Mouse (Mus musculus): ENCODE results near the gene Dock10. TPM values are rescaled to one million over a fixed set of nuclear protein-coding genes. Genes with fewer than 3 reads are reported as not detected.
"Not testable (repeated sequence)": the region's sequence is repeated elsewhere in the genome, so short reads cannot be mapped to it uniquely, and the experiment has no call there.

The Dock10 gene
- total and polyA plus RNA-seq, 2 experiments from 2014 or later: 1.2 to 5.2 TPM

- no peaks in the 10 kb centered on the region; the same call in 1 of the 2 replicates for H3K9me3 ChIP-seq (replicated peaks; ENCODE audit: control insufficient read depth, low read length)
- H3K27ac ChIP-seq (ENCODE audit: low read depth): no peak overlapping the region
- ATAC-seq (ENCODE audit: insufficient read depth, low read depth): no peak
- no peak for DNase-seq (ENCODE audit: low spot score)
- TF ChIP-seq CTCF (IDR thresholded peaks at IDR 0.05; ENCODE audit: low read depth) (no peak), EP300 (IDR thresholded peaks at IDR 0.05; ENCODE audit: low read depth) (no peak)
- H3K4me2 ChIP-seq (ENCODE audit: low read depth, low read length): no peak overlapping the region
- no peaks in the 10 kb centered on the region for H3K36me3 ChIP-seq (replicated peaks; ENCODE audit: control insufficient read depth, insufficient read depth, low read length)
- no peak overlapping the region for H3K9ac ChIP-seq (replicated peaks; ENCODE audit: low read depth, low read length)
- H3K27me3 ChIP-seq (ENCODE audit: control insufficient read depth, insufficient read depth, low read length): no peaks in the 10 kb centered on the region
- H3K4me1 ChIP-seq (ENCODE audit: control insufficient read depth, insufficient read depth): no peaks in the 10 kb centered on the region
- 18% methylated on average over 2 of the region's 2 CpGs for WGBS
- no peak overlapping the region for H3K4me3 ChIP-seq (ENCODE audit: low read depth, low read length)
These were observed 2.3 kb downstream of the Dock10 start for GRCm38 (mm10) chr1:80756060-80756439.

- Histone ChIP-seq H3K4me3 (ENCODE audit: low read depth, low read length) (no peak overlapping the region), H3K27me3 (ENCODE audit: control insufficient read depth, insufficient read depth, low read length) (no peaks in the 10 kb centered on the region), H3K9me3 (replicated peaks; ENCODE audit: control insufficient read depth, low read length) (no peaks in the 10 kb centered on the region; the same call in 1 of the 2 replicates), H3K4me2 (ENCODE audit: low read depth, low read length) (no peak overlapping the region), H3K4me1 (ENCODE audit: control insufficient read depth, insufficient read depth) (no peaks in the 10 kb centered on the region), H3K9ac (replicated peaks; ENCODE audit: low read depth, low read length) (no peak overlapping the region), H3K36me3 (replicated peaks; ENCODE audit: control insufficient read depth, insufficient read depth, low read length) (no peaks in the 10 kb centered on the region), H3K27ac (ENCODE audit: low read depth) (no peak overlapping the region)
- no peak for TF ChIP-seq CTCF (IDR thresholded peaks at IDR 0.05; ENCODE audit: low read depth)
- no peak for TF ChIP-seq EP300 (IDR thresholded peaks at IDR 0.05; ENCODE audit: low read depth)
- WGBS: 74% methylated on average over 7 of the region's 7 CpGs
- DNase-seq (ENCODE audit: low spot score): no peak
- ATAC-seq (ENCODE audit: insufficient read depth, low read depth): no peak
These were observed 2.8 kb downstream of the Dock10 start for GRCm38 (mm10) chr1:80755296-80756059.

GRCm38 (mm10) chr1:80749122-80749521 lies 9.2 kb downstream of the Dock10 start:
- not testable (repeated sequence) for H3K9ac ChIP-seq (replicated peaks; ENCODE audit: low read depth, low read length); DNase-seq (ENCODE audit: low spot score); H3K27me3 ChIP-seq (ENCODE audit: control insufficient read depth, insufficient read depth, low read length); ATAC-seq (ENCODE audit: insufficient read depth, low read depth); H3K4me2 ChIP-seq (ENCODE audit: low read depth, low read length); H3K36me3 ChIP-seq (replicated peaks; ENCODE audit: control insufficient read depth, insufficient read depth, low read length); H3K9me3 ChIP-seq (replicated peaks; ENCODE audit: control insufficient read depth, low read length); H3K4me1 ChIP-seq (ENCODE audit: control insufficient read depth, insufficient read depth); H3K4me3 ChIP-seq (ENCODE audit: low read depth, low read length); H3K27ac ChIP-seq (ENCODE audit: low read depth)
- 84% methylated on average over 2 of the region's 2 CpGs for WGBS

- Histone ChIP-seq H3K36me3 (replicated peaks; ENCODE audit: control insufficient read depth, insufficient read depth, low read length) (no peaks in the 10 kb centered on the region), H3K27ac (ENCODE audit: low read depth) (no peak overlapping the region), H3K4me3 (ENCODE audit: low read depth, low read length) (no peak overlapping the region), H3K4me1 (ENCODE audit: control insufficient read depth, insufficient read depth) (no peaks in the 10 kb centered on the region), H3K27me3 (ENCODE audit: control insufficient read depth, insufficient read depth, low read length) (no peaks in the 10 kb centered on the region), H3K9ac (replicated peaks; ENCODE audit: low read depth, low read length) (no peak overlapping the region), H3K9me3 (replicated peaks; ENCODE audit: control insufficient read depth, low read length) (no peaks in the 10 kb centered on the region), H3K4me2 (ENCODE audit: low read depth, low read length) (no peak overlapping the region)
- ATAC-seq (ENCODE audit: insufficient read depth, low read depth) (no peak), DNase-seq (ENCODE audit: low spot score) (no peak)
- no peak for TF ChIP-seq EP300 (IDR thresholded peaks at IDR 0.05; ENCODE audit: low read depth)
- 52% methylated on average over 2 of the region's 2 CpGs for WGBS
These were observed 11.4 kb downstream of the Dock10 start for GRCm38 (mm10) chr1:80746691-80747463.

GRCm38 (mm10) chr1:80746195-80746594 lies 12.1 kb downstream of the Dock10 start:
- Histone ChIP-seq H3K9me3 (replicated peaks; ENCODE audit: control insufficient read depth, low read length) (no peaks in the 10 kb centered on the region), H3K27me3 (ENCODE audit: control insufficient read depth, insufficient read depth, low read length) (no peaks in the 10 kb centered on the region), H3K4me2 (ENCODE audit: low read depth, low read length) (no peak overlapping the region), H3K4me3 (ENCODE audit: low read depth, low read length) (no peak overlapping the region), H3K27ac (ENCODE audit: low read depth) (no peak overlapping the region), H3K9ac (replicated peaks; ENCODE audit: low read depth, low read length) (no peak overlapping the region), H3K36me3 (replicated peaks; ENCODE audit: control insufficient read depth, insufficient read depth, low read length) (no peaks in the 10 kb centered on the region), H3K4me1 (ENCODE audit: control insufficient read depth, insufficient read depth) (no peaks in the 10 kb centered on the region)
- TF ChIP-seq CTCF (IDR thresholded peaks at IDR 0.05; ENCODE audit: low read depth) (no peak), EP300 (IDR thresholded peaks at IDR 0.05; ENCODE audit: low read depth) (no peak)
- WGBS: 65% methylated on average over 6 of the region's 6 CpGs
- ATAC-seq (ENCODE audit: insufficient read depth, low read depth) (no peak), DNase-seq (ENCODE audit: low spot score) (no peak)

Data from heart, postnatal 0 days (tissue).